Mouse (Mus musculus) liver, adult 2 months (tissue): ENCODE results near the gene Cux2. TPM values are rescaled to one million over a fixed set of nuclear protein-coding genes. Genes with fewer than 3 reads are reported as not detected.

Source experiments
- DNase-seq: peaks from one replicate; pipeline ENCODE4 v3.0.0-alpha.2; 2011; ENCODE audit warnings: low read depth, low spot score; ENCODE audit errors: extremely low read depth
- H3K27ac ChIP-seq: fragments of 200-500 bp; replicated peaks from 2 replicates; pipeline ENCODE4 v1.5.1; 2012; ENCODE audit warnings: low read depth, mild to moderate bottlenecking, control low read depth, inconsistent platforms, low read length; ENCODE audit not compliant: insufficient read depth
- H3K27me3 ChIP-seq: fragments of 200-500 bp; 2 replicates; pipeline ENCODE4 v1.6.1; 2012; ENCODE audit warnings: mild to moderate bottlenecking, moderate library complexity, low read length, inconsistent platforms; ENCODE audit not compliant: control insufficient read depth, insufficient read depth
- H3K36me3 ChIP-seq: fragments of 200-500 bp; 2 replicates; pipeline ENCODE4 v1.6.1; 2012; ENCODE audit warnings: low read length, inconsistent platforms; ENCODE audit not compliant: control insufficient read depth, insufficient read depth
- H3K4me1 ChIP-seq: fragments of 200-500 bp; 2 replicates; pipeline ENCODE4 v1.6.1; 2011; ENCODE audit warnings: low read length; ENCODE audit not compliant: control insufficient read depth, insufficient read depth
- H3K4me3 ChIP-seq: fragments of 200-500 bp; 2 replicates; pipeline ENCODE4 v1.5.1; 2011; ENCODE audit warnings: low read depth, mild to moderate bottlenecking, control low read depth, low read length, moderate library complexity; ENCODE audit not compliant: insufficient read depth
- H3K79me2 ChIP-seq: fragments of 200-500 bp; 2 replicates; pipeline ENCODE4 v1.6.1; 2012; ENCODE audit warnings: inconsistent platforms, mild to moderate bottlenecking, low read length, moderate library complexity; ENCODE audit not compliant: control insufficient read depth, insufficient read depth
- H3K9ac ChIP-seq: fragments of 200-500 bp; 2 replicates; pipeline ENCODE4 v1.6.1; 2012; ENCODE audit warnings: low read depth, mild to moderate bottlenecking, control low read depth, inconsistent platforms, low read length
- CTCF ChIP-seq: fragments of 200-500 bp; IDR thresholded peaks from 2 replicates; pipeline ENCODE4 v1.5.1; 2011; ENCODE audit warnings: low read depth, low read length, control low read depth
- POLR2A ChIP-seq: fragments of 200-500 bp; IDR thresholded peaks from 2 replicates; pipeline ENCODE4 v1.6.1; 2011; ENCODE audit warnings: low read length, control low read depth; ENCODE audit not compliant: insufficient read depth; ENCODE audit errors: extremely low read depth
- WGBS: fragments of 180-500 bp; shearing (Covaris S2); methylation state at CpG from one replicate; pipeline ENCODE4 v1.1.7; 2018; 5-methylcytosine and 5-hydroxymethylcytosine counted together
- polyA plus RNA-seq: library from polyadenylated mRNA; depleted of rRNA; stranded (reverse); fragments of >200 nt; gene quantifications from 2 replicates; pipeline ENCODE4 v1.2.3, GENCODE M21; 2012
- total RNA-seq: library from RNA; depleted of rRNA; stranded (reverse); fragments of >200 nt; gene quantifications from 2 replicates; pipeline ENCODE4 v1.2.3, GENCODE M21; 2014

Cux2 gene
- total and polyA plus RNA-seq, 2 experiments, result 4.1 to 11.6 TPM

- H3K9ac ChIP-seq, result no peak overlapping the region
- peaks cover 7% of the 10 kb centered on the region for H3K4me1 ChIP-seq
- 72% methylated on average over 6 of the region's 6 CpGs for WGBS
- no peak overlapping the region for H3K27ac ChIP-seq
- no peaks in the 10 kb centered on the region for H3K36me3 ChIP-seq
- no peaks in the 10 kb centered on the region; the same call in 1 of the 2 replicates for H3K27me3 ChIP-seq
- H3K4me3 ChIP-seq, result no peak overlapping the region
- DNase-seq, result no peak
- TF ChIP-seq CTCF (peak; percentile 37), POLR2A (no peak)
- no peaks in the 10 kb centered on the region for H3K79me2 ChIP-seq
Measured at GRCm38 (mm10) chr5:122057622-122058021, 7.7 kb upstream of the Cux2 start.

GRCm38 (mm10) chr5:122056557-122056956 is 6.7 kb upstream of the Cux2 start:
- Histone ChIP-seq H3K4me1 (peaks cover 7% of the 10 kb centered on the region), H3K27me3 (no peaks in the 10 kb centered on the region; the same call in 1 of the 2 replicates), H3K9ac (no peak overlapping the region), H3K36me3 (no peaks in the 10 kb centered on the region), H3K79me2 (no peaks in the 10 kb centered on the region), H3K4me3 (no peak overlapping the region), H3K27ac (no peak overlapping the region)
- TF ChIP-seq CTCF (no peak), POLR2A (no peak)
- 73% methylated on average over 8 of the region's 8 CpGs for WGBS
- no peak for DNase-seq

GRCm38 (mm10) chr5:122054130-122054843 is 4.4 kb upstream of the Cux2 start:
- no peak overlapping the region for H3K4me3 ChIP-seq
- no peaks in the 10 kb centered on the region; the same call in 1 of the 2 replicates for H3K79me2 ChIP-seq
- H3K27me3 ChIP-seq, result peaks cover 8% of the 10 kb centered on the region
- H3K36me3 ChIP-seq, result no peaks in the 10 kb centered on the region
- peak; percentile 19 for DNase-seq
- 51% methylated on average over 13 of the region's 13 CpGs for WGBS
- H3K9ac ChIP-seq, result no peak overlapping the region
- no peak overlapping the region for H3K27ac ChIP-seq
- H3K4me1 ChIP-seq, result peaks cover 2% of the 10 kb centered on the region; the same call in 1 of the 2 replicates
- TF ChIP-seq CTCF (no peak), POLR2A (no peak)

DNA sequence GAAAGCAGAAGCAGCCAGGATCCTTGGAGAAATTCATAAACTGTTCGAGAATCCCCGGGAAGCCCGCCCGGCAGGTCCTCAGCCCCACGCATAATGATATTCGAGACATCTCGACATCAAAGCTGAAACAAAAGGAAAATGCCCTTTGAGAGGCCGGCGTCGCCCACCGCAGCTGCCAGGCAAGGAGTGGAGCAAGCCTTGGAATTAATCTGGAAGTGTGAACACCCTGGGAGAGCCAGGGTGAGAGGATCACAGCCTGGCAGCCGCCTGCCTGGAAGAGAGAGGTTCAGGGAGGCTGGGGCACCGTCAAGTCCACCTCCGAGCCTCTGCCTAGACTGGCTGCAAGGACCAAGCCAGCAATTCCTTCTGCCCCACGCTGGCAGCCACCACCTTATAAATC is 3.7 kb upstream of the Cux2 start:
- H3K4me3 ChIP-seq, result no peak overlapping the region
- H3K27me3 ChIP-seq, result peaks cover 12% of the 10 kb centered on the region
- TF ChIP-seq CTCF (no peak), POLR2A (no peak)
- no peaks in the 10 kb centered on the region for H3K4me1 ChIP-seq
- H3K36me3 ChIP-seq, result no peaks in the 10 kb centered on the region
- H3K27ac ChIP-seq, result no peak overlapping the region
- H3K79me2 ChIP-seq, result no peaks in the 10 kb centered on the region; the same call in 1 of the 2 replicates
- no peak for DNase-seq
- 69% methylated on average over 15 of the region's 15 CpGs for WGBS
- no peak overlapping the region for H3K9ac ChIP-seq

GRCm38 (mm10) chr5:122050832-122051105 is 867 bp upstream of the Cux2 start:
- TF ChIP-seq POLR2A, result no peak
- TF ChIP-seq CTCF, result no peak
- no peaks in the 10 kb centered on the region for H3K4me1 ChIP-seq
- no peaks in the 10 kb centered on the region for H3K36me3 ChIP-seq
- no peak overlapping the region for H3K27ac ChIP-seq
- H3K27me3 ChIP-seq, result peaks cover 12% of the 10 kb centered on the region
- H3K9ac ChIP-seq, result no peak overlapping the region
- DNase-seq, result no peak
- H3K4me3 ChIP-seq, result no peak overlapping the region
- H3K79me2 ChIP-seq, result no peaks in the 10 kb centered on the region; the same call in 1 of the 2 replicates
- 25% methylated on average over 8 of the region's 8 CpGs for WGBS

DNA sequence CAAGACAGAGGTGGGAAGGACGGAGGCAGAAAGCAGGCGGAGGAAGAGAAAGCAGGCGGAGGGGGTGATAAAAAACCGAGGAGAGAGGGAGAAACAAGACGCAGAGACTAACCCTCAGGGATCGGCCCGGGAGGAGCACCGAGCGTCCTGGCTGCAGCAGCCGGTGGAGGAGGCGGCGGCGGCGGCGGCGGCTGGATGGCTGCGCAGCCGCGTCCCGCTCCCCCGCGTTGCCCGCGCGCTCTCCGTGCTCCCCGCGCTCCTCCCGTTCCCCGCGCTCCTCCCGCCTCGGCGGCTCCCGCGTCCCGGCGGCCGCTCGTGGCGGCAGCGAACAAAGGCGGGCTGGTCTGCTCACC is 262 bp downstream of the Cux2 start:
- Histone ChIP-seq H3K27me3 (peaks cover 12% of the 10 kb centered on the region), H3K4me3 (peak overlapping the region; percentile 84), H3K4me1 (no peaks in the 10 kb centered on the region), H3K9ac (peak overlapping the region; percentile 84), H3K79me2 (no peaks in the 10 kb centered on the region; the same call in 1 of the 2 replicates), H3K27ac (no peak overlapping the region), H3K36me3 (no peaks in the 10 kb centered on the region)
- WGBS, result 1% methylated on average over 23 of the region's 43 CpGs
- no peak for DNase-seq
- no peak for TF ChIP-seq CTCF
- TF ChIP-seq POLR2A, result no peak
